Mouse (Mus musculus): ENCODE results near the gene Gm11937. TPM values are rescaled to one million over a fixed set of nuclear protein-coding genes. Genes with fewer than 3 reads are reported as not detected.
"Not testable (repeated sequence)": the region's sequence is repeated elsewhere in the genome, so short reads cannot be mapped to it uniquely, and the experiment has no call there.

The Gm11937 gene
- polyA plus RNA-seq, 1 experiment from 2014 or later = not detected

DNA sequence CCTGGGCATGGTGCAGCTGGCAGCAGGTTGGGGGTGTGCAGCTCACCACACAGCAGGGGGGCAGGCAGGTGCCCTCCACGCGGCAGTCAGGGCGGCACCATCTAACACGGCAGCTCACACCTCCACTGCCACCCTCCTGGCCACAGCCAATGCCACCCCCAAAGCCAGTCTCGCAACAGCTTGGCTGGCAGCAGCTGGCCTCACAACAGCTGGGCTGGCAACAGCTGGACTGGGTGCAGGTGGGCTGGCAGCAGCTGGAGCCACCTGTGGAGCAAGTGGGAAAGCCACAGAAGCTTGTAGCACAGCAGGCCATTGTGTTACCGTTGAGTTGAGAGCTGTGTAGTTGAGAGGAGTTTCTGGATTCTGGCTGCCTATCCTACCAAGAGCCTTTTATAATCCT lies 12.2 kb downstream of the Gm11937 start, which contains the start of gene Krtap9-3:
Gene Krtap9-3 (minus strand): TSS at position 364 of the 400 bp plus-strand sequence.
- H3K4me3 ChIP-seq (replicated peaks; ENCODE audit: low read length); ATAC-seq; H3K9ac ChIP-seq (replicated peaks; ENCODE audit: low read depth, low read length); H3K36me3 ChIP-seq (ENCODE audit: control insufficient read depth, insufficient read depth); H3K27me3 ChIP-seq (replicated peaks; ENCODE audit: control insufficient read depth, insufficient read depth, low read length); H3K4me2 ChIP-seq (ENCODE audit: low read length); H3K27ac ChIP-seq (ENCODE audit: low read length); H3K4me1 ChIP-seq (replicated peaks; ENCODE audit: control insufficient read depth, insufficient read depth, low read length); H3K9me3 ChIP-seq (ENCODE audit: control insufficient read depth, low read length): not testable (repeated sequence)
- 79% methylated on average over 6 of the region's 6 CpGs for whole genome bisulfite sequencing

DNA sequence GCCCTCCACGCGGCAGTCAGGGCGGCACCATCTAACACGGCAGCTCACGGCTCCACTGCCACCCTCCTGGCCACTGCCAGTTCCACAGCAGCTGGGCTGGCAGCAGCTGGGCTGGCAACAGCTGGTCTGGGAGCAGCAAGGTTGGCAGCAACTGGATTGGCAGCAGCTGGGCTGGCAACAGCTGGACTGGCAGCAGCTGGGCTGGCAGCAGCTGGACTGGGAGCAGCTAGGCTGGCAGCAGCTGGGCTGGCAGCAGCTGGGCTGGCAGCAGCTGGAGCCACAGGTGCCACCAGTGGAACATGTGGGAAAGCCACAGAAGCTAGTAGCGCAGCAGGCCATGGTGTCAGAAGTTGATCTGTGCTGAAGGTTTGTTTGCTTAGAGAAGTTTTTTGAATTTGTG lies 19.0 kb downstream of the Gm11937 start, which contains the start of gene Krtap1-3:
Gene Krtap1-3 (minus strand): TSS at position 359 of the 400 bp plus-strand sequence.
- 87% methylated on average over 6 of the region's 6 CpGs for WGBS
- ATAC-seq = no peak
- H3K27me3 ChIP-seq (replicated peaks; ENCODE audit: control insufficient read depth, insufficient read depth, low read length) = no peaks in the 10 kb centered on the region
- no peaks in the 10 kb centered on the region for H3K9me3 ChIP-seq (ENCODE audit: control insufficient read depth, low read length)
- H3K36me3 ChIP-seq (ENCODE audit: control insufficient read depth, insufficient read depth) = no peaks in the 10 kb centered on the region
- no peaks in the 10 kb centered on the region for H3K4me1 ChIP-seq (replicated peaks; ENCODE audit: control insufficient read depth, insufficient read depth, low read length)
- no peak within 1 kb of the TSS for H3K4me2 ChIP-seq (ENCODE audit: low read length)
- no peak within 1 kb of the TSS for H3K27ac ChIP-seq (ENCODE audit: low read length)
- H3K9ac ChIP-seq (replicated peaks; ENCODE audit: low read depth, low read length) = no peak within 1 kb of the TSS
- no peak within 1 kb of the TSS for H3K4me3 ChIP-seq (replicated peaks; ENCODE audit: low read length)

DNA sequence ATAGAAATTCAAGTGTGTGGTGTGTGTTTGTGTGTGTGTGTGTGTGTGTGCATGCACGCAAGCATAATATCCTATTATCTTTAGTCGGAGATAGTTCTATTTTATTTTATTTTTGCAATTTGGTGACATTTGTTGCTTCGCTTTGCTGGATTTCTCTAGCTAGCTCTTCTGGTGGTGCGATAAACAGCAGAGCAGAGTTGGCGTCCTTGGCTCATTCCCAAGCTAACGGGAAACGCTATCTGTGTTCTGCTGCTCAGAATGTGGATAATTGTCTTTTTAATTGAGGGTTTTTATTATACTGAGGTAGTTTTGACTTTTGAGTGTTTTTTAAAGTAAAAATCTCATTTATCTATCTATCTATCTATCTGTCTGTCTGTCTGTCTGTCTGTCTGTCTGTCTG lies 24.9 kb downstream of the Gm11937 start:
- WGBS = 76% methylated on average over 7 of the region's 7 CpGs
- Histone ChIP-seq H3K4me2 (ENCODE audit: low read length) (no peak overlapping the region), H3K4me3 (replicated peaks; ENCODE audit: low read length) (no peak overlapping the region), H3K27ac (ENCODE audit: low read length) (no peak overlapping the region), H3K9me3 (ENCODE audit: control insufficient read depth, low read length) (no peaks in the 10 kb centered on the region), H3K36me3 (ENCODE audit: control insufficient read depth, insufficient read depth) (no peaks in the 10 kb centered on the region), H3K9ac (replicated peaks; ENCODE audit: low read depth, low read length) (no peak overlapping the region), H3K4me1 (replicated peaks; ENCODE audit: control insufficient read depth, insufficient read depth, low read length) (no peaks in the 10 kb centered on the region), H3K27me3 (replicated peaks; ENCODE audit: control insufficient read depth, insufficient read depth, low read length) (no peaks in the 10 kb centered on the region)
- ATAC-seq = no peak

DNA sequence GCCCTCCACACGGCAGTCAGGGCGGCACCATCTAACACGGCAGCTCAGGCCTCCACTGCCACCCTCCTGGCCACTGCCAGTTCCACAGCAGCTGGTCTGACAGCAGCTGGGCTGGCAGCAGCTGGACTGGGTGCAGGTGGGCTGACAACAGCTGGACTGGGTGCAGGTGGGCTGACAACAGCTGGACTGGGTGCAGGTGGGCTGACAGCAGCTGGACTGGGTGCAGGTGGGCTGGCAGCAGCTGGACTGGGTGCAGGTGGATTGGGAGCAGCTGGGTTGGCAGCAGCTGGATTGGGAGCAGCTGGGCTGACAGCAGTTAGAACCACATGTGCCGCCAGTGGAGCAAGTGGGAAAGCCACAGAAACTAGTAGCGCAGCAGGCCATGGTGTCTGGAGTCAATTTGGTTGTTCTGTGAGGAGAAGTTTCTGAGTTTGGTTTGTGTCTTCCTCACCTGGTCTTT lies 26.7 kb downstream of the Gm11937 start, which contains the start of gene Krtap1-4:
Gene Krtap1-4 (minus strand): TSS at position 410 of the 460 bp plus-strand sequence.
- 73% methylated on average over 5 of the region's 5 CpGs for WGBS

DNA sequence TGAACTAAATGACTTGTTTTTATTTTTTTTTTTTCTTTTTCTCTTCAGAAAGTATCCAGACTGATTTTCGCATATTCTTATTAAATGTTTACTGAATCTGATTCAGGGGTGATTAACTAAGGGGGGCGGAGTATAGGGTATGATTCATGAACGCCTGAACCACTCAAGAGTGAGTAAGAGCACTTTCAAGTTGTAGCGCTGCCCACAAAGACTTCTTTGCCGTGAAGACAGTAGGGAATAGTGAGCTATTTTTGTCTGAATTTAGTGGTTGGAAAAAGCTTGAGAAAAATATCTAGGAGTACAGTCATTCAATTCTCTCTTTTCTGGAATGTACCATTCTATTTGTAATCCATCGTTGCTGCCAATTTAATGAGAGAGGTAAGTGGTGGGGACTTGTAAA lies 28.4 kb downstream of the Gm11937 start:
- no peak overlapping the region for H3K4me3 ChIP-seq (replicated peaks; ENCODE audit: low read length)
- 71% methylated on average over 6 of the region's 6 CpGs for WGBS

More for the DNA sequence above, 26.7 kb downstream of the Gm11937 start, which contains the start of gene Krtap1-4:
- no peak within 1 kb of the TSS for H3K4me3 ChIP-seq (replicated peaks; ENCODE audit: low read length)
- H3K9me3 ChIP-seq (ENCODE audit: control insufficient read depth, low read length) = no peaks in the 10 kb centered on the region
- no peaks in the 10 kb centered on the region for H3K27me3 ChIP-seq (replicated peaks; ENCODE audit: control insufficient read depth, insufficient read depth, low read length)
- no peak within 1 kb of the TSS for H3K4me2 ChIP-seq (ENCODE audit: low read length)
- no peak within 1 kb of the TSS for H3K27ac ChIP-seq (ENCODE audit: low read length)
- no peak for ATAC-seq
- no peak within 1 kb of the TSS for H3K9ac ChIP-seq (replicated peaks; ENCODE audit: low read depth, low read length)
- no peaks in the 10 kb centered on the region for H3K36me3 ChIP-seq (ENCODE audit: control insufficient read depth, insufficient read depth)
- H3K4me1 ChIP-seq (replicated peaks; ENCODE audit: control insufficient read depth, insufficient read depth, low read length) = no peaks in the 10 kb centered on the region

DNA sequence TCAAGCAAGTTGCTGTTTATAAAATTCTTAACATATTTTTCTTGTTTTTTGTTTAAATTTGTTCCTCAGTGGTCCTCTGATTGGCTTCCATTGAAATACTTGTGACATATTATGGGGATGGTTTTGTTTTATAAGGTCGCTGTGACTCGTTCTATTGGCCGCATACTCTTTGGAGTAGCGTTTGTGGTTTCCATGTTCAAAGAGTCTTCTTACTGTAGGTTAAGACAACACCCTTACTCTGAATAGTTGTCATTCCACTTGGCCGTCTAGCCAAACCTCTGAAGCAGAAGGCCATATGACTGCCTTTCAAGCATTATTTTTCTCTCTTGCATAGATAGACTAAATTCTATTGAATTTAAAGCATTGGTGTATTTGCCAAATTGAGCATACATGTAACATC lies 28.9 kb downstream of the Gm11937 start:
- H3K9me3 ChIP-seq (ENCODE audit: control insufficient read depth, low read length) = no peaks in the 10 kb centered on the region
- no peaks in the 10 kb centered on the region for H3K4me1 ChIP-seq (replicated peaks; ENCODE audit: control insufficient read depth, insufficient read depth, low read length)
- H3K27me3 ChIP-seq (replicated peaks; ENCODE audit: control insufficient read depth, insufficient read depth, low read length) = no peaks in the 10 kb centered on the region
- no peak overlapping the region for H3K9ac ChIP-seq (replicated peaks; ENCODE audit: low read depth, low read length)
- ATAC-seq = no peak
- H3K4me2 ChIP-seq (ENCODE audit: low read length) = no peak overlapping the region
- no peaks in the 10 kb centered on the region for H3K36me3 ChIP-seq (ENCODE audit: control insufficient read depth, insufficient read depth)
- 88% methylated on average over 5 of the region's 5 CpGs for WGBS
- H3K27ac ChIP-seq (ENCODE audit: low read length) = no peak overlapping the region
- no peak overlapping the region for H3K4me3 ChIP-seq (replicated peaks; ENCODE audit: low read length)

More for the DNA sequence above, 28.4 kb downstream of the Gm11937 start:
- no peaks in the 10 kb centered on the region for H3K4me1 ChIP-seq (replicated peaks; ENCODE audit: control insufficient read depth, insufficient read depth, low read length)
- no peaks in the 10 kb centered on the region for H3K9me3 ChIP-seq (ENCODE audit: control insufficient read depth, low read length)
- no peaks in the 10 kb centered on the region for H3K27me3 ChIP-seq (replicated peaks; ENCODE audit: control insufficient read depth, insufficient read depth, low read length)
- H3K4me2 ChIP-seq (ENCODE audit: low read length) = no peak overlapping the region
- no peak overlapping the region for H3K27ac ChIP-seq (ENCODE audit: low read length)
- no peak for ATAC-seq
- H3K9ac ChIP-seq (replicated peaks; ENCODE audit: low read depth, low read length) = no peak overlapping the region
- H3K36me3 ChIP-seq (ENCODE audit: control insufficient read depth, insufficient read depth) = no peaks in the 10 kb centered on the region

DNA sequence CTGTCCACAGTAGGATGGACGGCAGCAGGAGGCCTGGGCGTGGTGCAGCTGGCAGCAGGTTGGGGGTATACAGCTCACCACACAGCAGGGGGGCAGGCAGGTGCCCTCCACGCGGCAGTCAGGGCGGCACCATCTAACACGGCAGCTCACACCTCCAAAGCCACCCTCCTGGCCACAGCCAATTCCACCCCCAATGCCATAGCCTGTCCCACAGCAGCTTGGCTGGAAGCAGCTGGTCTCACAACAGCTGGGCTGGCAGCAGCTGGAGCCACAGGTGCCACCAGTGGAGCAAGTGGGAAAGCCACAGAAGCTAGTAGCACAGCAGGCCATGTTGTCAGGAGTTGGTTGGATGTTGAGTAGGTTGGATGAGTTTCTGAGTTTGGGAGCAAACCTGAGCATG lies 29.4 kb downstream of the Gm11937 start, which contains the start of gene Krtap1-5:
Gene Krtap1-5 (minus strand): TSS at position 381 of the 400 bp plus-strand sequence.
- H3K9ac ChIP-seq (replicated peaks; ENCODE audit: low read depth, low read length) = no peak within 1 kb of the TSS
- no peaks in the 10 kb centered on the region for H3K4me1 ChIP-seq (replicated peaks; ENCODE audit: control insufficient read depth, insufficient read depth, low read length)
- no peak for ATAC-seq
- H3K36me3 ChIP-seq (ENCODE audit: control insufficient read depth, insufficient read depth) = no peaks in the 10 kb centered on the region
- H3K27ac ChIP-seq (ENCODE audit: low read length) = no peak within 1 kb of the TSS
- no peaks in the 10 kb centered on the region for H3K9me3 ChIP-seq (ENCODE audit: control insufficient read depth, low read length)
- no peaks in the 10 kb centered on the region for H3K27me3 ChIP-seq (replicated peaks; ENCODE audit: control insufficient read depth, insufficient read depth, low read length)
- H3K4me2 ChIP-seq (ENCODE audit: low read length) = no peak within 1 kb of the TSS
- no peak within 1 kb of the TSS for H3K4me3 ChIP-seq (replicated peaks; ENCODE audit: low read length)
- 87% methylated on average over 6 of the region's 6 CpGs for WGBS

DNA sequence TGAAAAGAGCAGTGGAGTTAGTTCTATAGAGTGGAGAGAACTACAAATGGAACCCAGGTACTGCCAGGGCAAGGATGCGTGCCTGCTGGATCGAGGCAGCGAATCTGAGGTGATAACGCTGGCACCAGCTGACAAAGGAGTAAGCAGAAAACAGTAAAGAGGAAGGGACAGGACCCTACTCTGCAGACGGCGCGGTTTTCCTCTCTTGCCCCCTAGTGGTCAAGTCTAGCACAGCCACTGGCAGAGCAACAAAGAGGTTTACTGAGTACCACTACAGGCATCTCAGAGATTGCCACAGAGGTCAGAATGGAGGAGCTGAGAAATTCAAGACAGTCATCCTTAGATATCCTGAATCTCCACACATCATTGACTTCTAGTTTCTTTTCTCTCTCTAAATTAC lies 35.9 kb downstream of the Gm11937 start:
- peak; percentile 78 for ATAC-seq

DNA sequence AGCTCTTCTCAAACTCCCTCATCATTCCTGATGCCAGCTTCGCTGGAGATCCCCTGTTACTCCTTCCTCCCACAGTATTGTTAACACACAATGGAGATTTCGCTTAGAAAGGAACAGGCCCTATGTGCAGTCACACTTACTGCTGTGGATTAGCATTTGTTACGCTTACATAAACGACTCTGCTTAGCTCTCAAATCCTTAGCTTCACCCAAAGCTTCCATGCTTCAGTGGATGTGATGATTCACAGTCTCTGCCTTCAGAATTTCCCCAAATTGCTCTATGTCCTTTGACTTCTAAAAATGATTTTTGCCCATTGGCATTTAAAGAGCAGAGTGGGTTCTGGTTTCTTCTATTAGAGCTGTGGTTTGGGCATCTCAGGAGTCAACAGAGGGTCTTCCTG lies 36.8 kb downstream of the Gm11937 start:
- Histone ChIP-seq H3K9ac (replicated peaks; ENCODE audit: low read depth, low read length) (no peak overlapping the region), H3K9me3 (ENCODE audit: control insufficient read depth, low read length) (no peaks in the 10 kb centered on the region), H3K27ac (ENCODE audit: low read length) (no peak overlapping the region), H3K4me1 (replicated peaks; ENCODE audit: control insufficient read depth, insufficient read depth, low read length) (no peaks in the 10 kb centered on the region), H3K4me2 (ENCODE audit: low read length) (no peak overlapping the region), H3K36me3 (ENCODE audit: control insufficient read depth, insufficient read depth) (no peaks in the 10 kb centered on the region), H3K4me3 (replicated peaks; ENCODE audit: low read length) (no peak overlapping the region), H3K27me3 (replicated peaks; ENCODE audit: control insufficient read depth, insufficient read depth, low read length) (no peaks in the 10 kb centered on the region)
- ATAC-seq = no peak
- WGBS = 28% methylated on average over 4 of the region's 4 CpGs

More for the DNA sequence above, 35.9 kb downstream of the Gm11937 start:
- Histone ChIP-seq H3K4me2 (ENCODE audit: low read length) (peak overlapping the region; percentile 44), H3K9ac (replicated peaks; ENCODE audit: low read depth, low read length) (0 out of 2 replicates have a peak overlapping the region, but pooled peaks have one; percentile 10), H3K9me3 (ENCODE audit: control insufficient read depth, low read length) (no peaks in the 10 kb centered on the region), H3K36me3 (ENCODE audit: control insufficient read depth, insufficient read depth) (no peaks in the 10 kb centered on the region), H3K4me3 (replicated peaks; ENCODE audit: low read length) (no peak overlapping the region; the same call in 1 of the 2 replicates), H3K27ac (ENCODE audit: low read length) (no peak overlapping the region), H3K27me3 (replicated peaks; ENCODE audit: control insufficient read depth, insufficient read depth, low read length) (no peaks in the 10 kb centered on the region), H3K4me1 (replicated peaks; ENCODE audit: control insufficient read depth, insufficient read depth, low read length) (no peaks in the 10 kb centered on the region)
- WGBS = 3% methylated on average over 7 of the region's 7 CpGs

DNA sequence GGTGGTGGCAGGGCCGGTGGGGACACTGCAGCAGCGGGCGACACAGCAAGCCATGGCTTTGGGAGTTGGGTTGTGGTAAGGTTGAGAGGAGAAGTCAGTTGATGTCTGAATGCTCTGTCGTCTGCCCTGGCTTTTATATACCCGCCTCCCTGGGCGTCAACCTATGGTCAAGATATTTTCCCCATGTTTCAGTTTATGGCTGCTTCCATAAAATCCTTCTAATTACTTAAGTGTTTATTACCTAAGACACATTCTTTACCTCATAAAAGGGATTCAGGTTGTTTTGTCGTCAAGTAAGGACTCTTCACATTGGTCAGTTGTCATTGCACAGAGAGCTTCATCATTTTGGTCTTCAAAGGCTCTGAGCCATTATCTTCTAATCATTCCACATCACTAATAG lies 43.5 kb downstream of the Gm11937 start, which contains the start of gene Krtap3-1:
Gene Krtap3-1 (minus strand): TSS at position 101 of the 400 bp plus-strand sequence.
- H3K4me2 ChIP-seq (ENCODE audit: low read length) = no peak within 1 kb of the TSS
- H3K9ac ChIP-seq (replicated peaks; ENCODE audit: low read depth, low read length) = no peak within 1 kb of the TSS
- H3K4me3 ChIP-seq (replicated peaks; ENCODE audit: low read length) = no peak within 1 kb of the TSS
- H3K27me3 ChIP-seq (replicated peaks; ENCODE audit: control insufficient read depth, insufficient read depth, low read length) = no peaks in the 10 kb centered on the region
- no peaks in the 10 kb centered on the region for H3K4me1 ChIP-seq (replicated peaks; ENCODE audit: control insufficient read depth, insufficient read depth, low read length)
- no peaks in the 10 kb centered on the region for H3K9me3 ChIP-seq (ENCODE audit: control insufficient read depth, low read length)
- ATAC-seq = no peak
- WGBS = 92% methylated on average over 7 of the region's 7 CpGs
- no peaks in the 10 kb centered on the region for H3K36me3 ChIP-seq (ENCODE audit: control insufficient read depth, insufficient read depth)
- no peak within 1 kb of the TSS for H3K27ac ChIP-seq (ENCODE audit: low read length)

Data from forebrain, embryonic 16.5 days (tissue).